Mouse (Mus musculus) spleen, adult 10 weeks (tissue): ENCODE results near the gene Mcoln3. TPM values are rescaled to one million over a fixed set of nuclear protein-coding genes. Genes with fewer than 3 reads are reported as not detected.

Experiments
- polyA plus RNA-seq: library from polyadenylated mRNA; stranded (reverse); fragments of 350-450 nt; fragmentation: Illumina TruSeq; extraction: RNeasy Lipid Tissue Mini Kit (QIAGEN cat#74804); gene quantifications from one replicate; pipeline ENCODE4 v1.2.3, GENCODE M21; 2015; ENCODE audit warnings: low replicate concordance; ENCODE audit not compliant: insufficient read depth

Mcoln3 gene
- 15.9 TPM for polyA plus RNA-seq

GRCm38 (mm10) chr3:146117258-146117996 lies at the start of gene Mcoln3:
Gene Mcoln3, plus strand, starts transcription at chr3:146117450.

GRCm38 (mm10) chr3:146107921-146108571 lies 9.2 kb upstream of the Mcoln3 start, which contains the start of gene Wdr63:
Gene Wdr63, minus strand, starts transcription at chr3:146108130.

GRCm38 (mm10) chr3:146149156-146150057 lies 32.2 kb downstream of the Mcoln3 start, which contains the start of gene Mcoln2:
Gene Mcoln2, plus strand, starts transcription at chr3:146149833.

Other genes with a start within 250 kb of the Mcoln3 start
- gene Bcl10, start 194.6 kb upstream of the Mcoln3 start, polyA plus RNA-seq, result 69.6 TPM
- gene 2410004B18Rik, start 179.4 kb upstream of the Mcoln3 start, polyA plus RNA-seq, result 41.5 TPM
- gene Syde2, start 129.6 kb upstream of the Mcoln3 start, polyA plus RNA-seq, result 1.0 TPM
- not detected for gene Wdr63, start 9.3 kb upstream of the Mcoln3 start, polyA plus RNA-seq
- 47.5 TPM for gene Mcoln2, start 32.4 kb downstream of the Mcoln3 start, polyA plus RNA-seq
- gene Lpar3, start 103.5 kb downstream of the Mcoln3 start, polyA plus RNA-seq, result 0.93 TPM